In the genomic region with DNA sequence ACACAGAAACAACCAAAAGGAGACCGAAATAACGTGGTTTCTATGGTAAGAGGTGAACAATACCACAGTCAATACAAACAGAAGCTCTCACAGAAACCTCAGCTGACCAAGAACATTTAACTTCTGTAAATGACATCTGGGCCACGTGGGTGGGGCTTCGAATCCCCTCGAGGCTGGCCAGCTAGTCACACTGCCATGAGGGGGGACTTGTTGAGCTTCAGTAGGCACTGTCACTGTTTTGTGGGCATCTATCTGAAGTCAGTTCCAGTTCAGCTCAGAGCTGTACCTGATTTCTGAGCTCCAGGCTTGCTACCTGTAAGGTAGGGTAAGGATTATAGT, we compare ENCODE assay signal across 17 mouse cellular contexts. TPM values are rescaled to one million over a fixed set of nuclear protein-coding genes. Genes with fewer than 3 reads are reported as not detected.
A peak's percentile ranks its signal among the peaks of the same experiment; 100 is the strongest.
DNase-seq lines count a peak whose midpoint lies in the region; ATAC-seq and TF ChIP-seq lines count a peak whose summit lies in the region.
"Had no signal": no experiment of that assay in that cellular context is flagged by ENCODE, and none has a peak within 500 bp of the region (broad histone marks: within the 10 kb centered on the region; RNA-seq: fewer than 3 reads in every experiment).

No protein-coding gene starts in this region.

- peaks cover 48% of the 10 kb centered on the region for H3K4me1 ChIP-seq in thymus, adult 2 months (replicated peaks; ENCODE audit: control insufficient read depth, insufficient read depth, low read length)
- H3K4me1 ChIP-seq in forebrain, embryonic 14.5 days (ENCODE audit: control insufficient read depth, insufficient read depth, low read length), result 0 out of 2 replicates have a peak, but pooled peaks cover 2% of the 10 kb centered on the region

- DNase-seq in heart, adult 11 months, result peak; percentile 88
- DNase-seq in heart, postnatal 4 days, result no peak
- DNase-seq in thymus, adult 2 months, result no peak
- DNase-seq in thymus, adult 18-20 months, result no peak
- peak; percentile 88 to 89 for DNase-seq in spleen, postnatal 36 days (ENCODE audit: low spot score in 2 of 2)
- DNase-seq in forebrain, embryonic 14.5 days (ENCODE audit: low spot score), result no peak
- DNase-seq: adrenal gland, adult 2 months; cerebellum, postnatal 14 days; embryo, embryonic 11 days; forebrain, postnatal 0 days; kidney, adult 18-20 months; kidney, postnatal 10 days; lung, embryonic 14.5 days; midbrain, embryonic 14.5 days had no signal

- H3K36me3 ChIP-seq in thymus, adult 2 months (ENCODE audit: control insufficient read depth, insufficient read depth, low read length), result no peaks in the 10 kb centered on the region
- no peaks in the 10 kb centered on the region for H3K36me3 ChIP-seq in forebrain, embryonic 14.5 days (ENCODE audit: control insufficient read depth, insufficient read depth, low read length)
- H3K36me3 ChIP-seq: heart, embryonic 10.5 days had no signal

- H3K4me3 ChIP-seq in thymus, adult 2 months (ENCODE audit: control insufficient read depth, insufficient read depth, low read length), result no peak overlapping the region
- H3K4me3 ChIP-seq in forebrain, embryonic 14.5 days (ENCODE audit: low read depth, low read length), result no peak overlapping the region
- H3K4me3 ChIP-seq: heart, embryonic 10.5 days had no signal

- H3K9ac ChIP-seq in forebrain, embryonic 14.5 days (ENCODE audit: low read length), result no peak overlapping the region
- H3K9ac ChIP-seq: forebrain, postnatal 0 days; lung, embryonic 14.5 days had no signal

- TF ChIP-seq CTCF in thymus, adult 2 months (IDR thresholded peaks at IDR 0.05; ENCODE audit: borderline replicate concordance, control insufficient read depth, extremely low read depth, insufficient read depth, low read length, poor library complexity), result no peak

- H3K27ac ChIP-seq in thymus, adult 2 months (ENCODE audit: control insufficient read depth, insufficient read depth, low read length), result peak overlapping the region; percentile 92
- H3K27ac ChIP-seq in forebrain, embryonic 14.5 days (ENCODE audit: low read depth, low read length), result no peak overlapping the region
- H3K27ac ChIP-seq: heart, embryonic 10.5 days had no signal

- 18% methylated on average over 5 of the region's 5 CpGs for WGBS in thymus, adult 2 months
- WGBS in forebrain, embryonic 14.5 days, result 79% methylated on average over 5 of the region's 5 CpGs

- H3K9me3 ChIP-seq in forebrain, embryonic 14.5 days (replicated peaks; ENCODE audit: control insufficient read depth, low read length), result no peaks in the 10 kb centered on the region
- H3K9me3 ChIP-seq: heart, embryonic 10.5 days had no signal

- no peak overlapping the region for H3K4me2 ChIP-seq in forebrain, embryonic 14.5 days (ENCODE audit: low read length)
- H3K4me2 ChIP-seq: lung, embryonic 14.5 days had no signal

- no peak for TF ChIP-seq POLR2A in thymus, adult 2 months (IDR thresholded peaks at IDR 0.05; ENCODE audit: control insufficient read depth, extremely low read depth, insufficient read depth, low read length, poor library complexity)

- no peaks in the 10 kb centered on the region for H3K27me3 ChIP-seq in thymus, adult 2 months (ENCODE audit: control insufficient read depth, insufficient read depth, low read length)
- no peaks in the 10 kb centered on the region for H3K27me3 ChIP-seq in forebrain, embryonic 14.5 days (replicated peaks; ENCODE audit: control insufficient read depth, insufficient read depth, low read length)

- ATAC-seq in neutrophil, adult 5-6 weeks (ENCODE audit: extremely low read depth, insufficient number of reproducible peaks, low FRiP score, poor library complexity, severe bottlenecking), result peak; percentile 74
- no peak for ATAC-seq in forebrain, embryonic 14.5 days
- ATAC-seq in megakaryocyte, adult 5-6 weeks (ENCODE audit: poor library complexity, severe bottlenecking), result no peak
- ATAC-seq: forebrain, postnatal 0 days had no signal

RNA-seq across cellular contexts. Expression of a gene that starts 18.6 kb away (rescaled TPM):
- 100 to 1,000 TPM in 1 of 2 experiments, 10 to 100 TPM in 1; 97.5 to 106 TPM for total RNA-seq in heart, postnatal 4 days (2021)
- polyA plus RNA-seq in thymus, adult 2 months (2012; rRNA removed), result 272 and 400 TPM in 2 replicates
- 699 and 744 TPM in 2 replicates for total RNA-seq in neutrophil, adult 5-6 weeks (2017)
- polyA plus RNA-seq in forebrain, embryonic 14.5 days (2014; fragmentation: Nextera tagmentation; extraction: Ambion mirVana), result 14.5 and 18.1 TPM in 2 replicates
- 8.6 and 16.8 TPM in 2 replicates for total RNA-seq in megakaryocyte, adult 5-6 weeks (2015)
- total RNA-seq in megakaryocyte, adult 5-6 weeks (2017), result 29.5 and 33.1 TPM in 2 replicates

Comparison
In these comparisons a context has a peak if more than half of its experiments do, and no peak if none do; other contexts are left out.
1. DNase-seq: peak in heart, adult 11 months (single experiment) and spleen, postnatal 36 days (2 of 2); none in heart, postnatal 4 days (single experiment), thymus, adult 2 months (single experiment), thymus, adult 18-20 months (0 of 2) and forebrain, embryonic 14.5 days (single experiment).